Mouse (Mus musculus) embryonic facial prominence, embryonic 15.5 days (tissue): ENCODE data around the gene Itpr2. TPM values are rescaled to one million over a fixed set of nuclear protein-coding genes. Genes with fewer than 3 reads are reported as not detected.

ENCODE experiments used
- ATAC-seq: fragments of 200-750 bp; cut with Nextera tagmentation; 2 replicates; pipeline ENCODE4 v1.8.0; 2017; ENCODE audit warnings: low read depth, moderate TSS enrichment; ENCODE audit not compliant: insufficient number of reproducible peaks, low FRiP score, low TSS enrichment
- H3K27ac ChIP-seq: fragments of 300-500 bp; sonication (generic); replicated peaks from 2 replicates; pipeline ENCODE4 v1.5.1; 2015; ENCODE audit warnings: mild to moderate bottlenecking, inconsistent platforms
- H3K27me3 ChIP-seq: fragments of 300-500 bp; sonication (generic); 2 replicates; pipeline ENCODE4 v1.6.1; 2015; ENCODE audit warnings: inconsistent platforms
- H3K36me3 ChIP-seq: fragments of 300-500 bp; sonication (generic); 2 replicates; pipeline ENCODE4 v1.6.1; 2015; ENCODE audit warnings: mild to moderate bottlenecking, inconsistent platforms
- H3K4me1 ChIP-seq: fragments of 300-500 bp; sonication (generic); 2 replicates; pipeline ENCODE4 v1.6.1; 2015; ENCODE audit warnings: inconsistent platforms
- H3K4me2 ChIP-seq: fragments of 300-500 bp; sonication (generic); replicated peaks from 2 replicates; pipeline ENCODE4 v1.6.1; 2015; ENCODE audit warnings: mild to moderate bottlenecking, inconsistent platforms
- H3K4me3 ChIP-seq: fragments of 300-500 bp; sonication (generic); replicated peaks from 2 replicates; pipeline ENCODE4 v1.5.1; 2015; ENCODE audit warnings: mild to moderate bottlenecking, inconsistent platforms
- H3K9ac ChIP-seq: fragments of 300-500 bp; sonication (generic); 2 replicates; pipeline ENCODE4 v1.6.1; 2015; ENCODE audit warnings: inconsistent platforms
- H3K9me3 ChIP-seq: fragments of 300-500 bp; sonication (generic); replicated peaks from 2 replicates; pipeline ENCODE4 v1.6.1; 2016; ENCODE audit warnings: inconsistent platforms
- WGBS: fragments of 180-500 bp; shearing (Covaris S2); methylation state at CpG from one replicate; pipeline ENCODE4 v1.1.7; 2015; 5-methylcytosine and 5-hydroxymethylcytosine counted together
- polyA plus RNA-seq: library from polyadenylated mRNA; unstranded; fragments of >200 nt; fragmentation: Nextera tagmentation; extraction: Ambion mirVana; gene quantifications from 2 replicates; pipeline ENCODE4 v1.2.1, GENCODE M21; 2015

Gene Itpr2
- polyA plus RNA-seq, 1 experiment from 2014 or later: 13.3 TPM

- no peaks in the 10 kb centered on the region for H3K4me1 ChIP-seq
- H3K27me3 ChIP-seq: no peaks in the 10 kb centered on the region
- no peak overlapping the region for H3K4me3 ChIP-seq
- no peak for ATAC-seq
- H3K27ac ChIP-seq: no peak overlapping the region
- H3K9me3 ChIP-seq: no peaks in the 10 kb centered on the region
- 73% methylated on average over 3 of the region's 3 CpGs for WGBS
- no peaks in the 10 kb centered on the region for H3K36me3 ChIP-seq
- H3K9ac ChIP-seq: no peak overlapping the region
- no peak overlapping the region for H3K4me2 ChIP-seq
Measured at GRCm38 (mm10) chr6:146124479-146124878, 377.5 kb downstream of the Itpr2 start.

DNA sequence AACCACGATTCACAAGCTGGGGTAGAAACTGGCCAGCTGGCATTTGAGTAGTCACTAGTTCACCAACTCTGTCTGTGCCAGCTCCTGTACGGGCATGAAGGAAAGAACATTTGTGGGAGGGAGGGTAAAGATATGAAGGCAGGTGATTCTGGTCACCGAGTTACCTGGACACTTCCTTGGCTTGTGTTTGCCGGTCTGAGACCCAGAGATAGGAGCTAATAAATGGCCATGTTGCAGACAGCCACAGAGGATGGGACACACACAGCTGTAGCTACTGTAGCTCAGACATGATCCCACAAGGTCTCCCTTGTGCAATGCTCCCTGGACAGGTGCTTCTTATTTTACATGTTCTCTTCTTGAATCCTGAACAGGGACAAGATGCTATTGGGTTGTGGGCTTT is 378.4 kb downstream of the Itpr2 start:
- Histone ChIP-seq H3K36me3 (no peaks in the 10 kb centered on the region), H3K4me3 (no peak overlapping the region), H3K9ac (no peak overlapping the region), H3K4me2 (no peak overlapping the region), H3K27me3 (no peaks in the 10 kb centered on the region), H3K27ac (no peak overlapping the region), H3K9me3 (no peaks in the 10 kb centered on the region), H3K4me1 (no peaks in the 10 kb centered on the region)
- ATAC-seq: no peak
- 88% methylated on average over 4 of the region's 4 CpGs for WGBS

DNA sequence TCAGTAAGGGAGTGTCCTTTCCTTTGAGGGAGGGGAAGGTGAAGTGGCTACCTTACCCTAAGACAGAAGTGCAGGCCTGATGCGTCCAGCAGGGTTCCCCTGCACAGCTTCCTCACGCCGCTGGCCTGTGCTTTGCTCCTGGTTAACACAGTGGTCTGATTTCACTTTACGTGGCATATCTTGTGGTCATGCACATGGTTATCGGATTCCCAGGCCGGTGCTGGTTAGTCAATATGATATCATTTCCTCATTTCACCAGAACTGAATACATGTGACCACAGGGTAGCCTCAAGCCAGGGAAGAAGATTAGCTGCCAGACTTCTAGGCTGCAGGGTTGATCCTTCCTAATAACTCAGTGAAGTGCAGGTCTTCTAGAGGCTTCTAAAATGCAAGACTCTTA is 381.9 kb downstream of the Itpr2 start:
- no peaks in the 10 kb centered on the region for H3K27me3 ChIP-seq
- H3K9me3 ChIP-seq: no peaks in the 10 kb centered on the region
- WGBS: 48% methylated on average over 6 of the region's 6 CpGs
- no peaks in the 10 kb centered on the region for H3K4me1 ChIP-seq
- H3K36me3 ChIP-seq: no peaks in the 10 kb centered on the region
- no peak overlapping the region for H3K4me2 ChIP-seq
- no peak overlapping the region for H3K4me3 ChIP-seq
- H3K9ac ChIP-seq: no peak overlapping the region
- no peak overlapping the region for H3K27ac ChIP-seq
- no peak for ATAC-seq

DNA sequence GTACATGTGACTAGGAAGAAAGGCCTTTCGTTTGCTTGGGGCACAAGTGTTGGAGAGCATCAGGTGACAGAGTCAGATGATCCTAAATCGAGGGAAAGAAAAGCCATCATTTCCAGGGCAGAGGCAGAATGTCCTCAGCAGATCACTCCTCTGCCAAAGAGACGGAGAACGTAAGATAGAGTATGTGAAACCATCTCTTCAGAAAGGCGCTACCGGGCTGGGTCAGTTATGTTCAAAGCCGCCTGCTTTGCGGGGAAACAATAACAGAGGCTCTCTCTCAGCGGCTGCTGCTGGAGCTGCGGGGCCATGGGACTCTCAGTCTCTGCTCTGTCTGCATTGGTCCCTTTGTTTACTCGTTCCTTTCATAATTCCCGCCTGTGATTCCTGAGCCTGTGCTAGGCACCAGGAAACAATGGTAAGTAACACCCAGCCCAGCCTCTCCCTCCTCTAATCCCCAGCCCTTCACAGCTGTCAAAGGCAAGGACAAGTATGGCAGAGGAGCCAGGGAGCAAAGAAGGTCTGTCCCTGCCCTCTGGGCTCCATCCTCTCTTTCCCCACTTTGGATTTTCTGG is 387.2 kb downstream of the Itpr2 start:
- H3K9me3 ChIP-seq: no peaks in the 10 kb centered on the region
- H3K27me3 ChIP-seq: no peaks in the 10 kb centered on the region
- no peaks in the 10 kb centered on the region for H3K36me3 ChIP-seq
- ATAC-seq: peak; percentile 57; the same call in 1 of the 2 replicates
- H3K9ac ChIP-seq: no peak overlapping the region
- H3K27ac ChIP-seq: no peak overlapping the region
- peak overlapping the region; percentile 6; the same call in 1 of the 2 replicates for H3K4me2 ChIP-seq
- 17% methylated on average over 12 of the region's 12 CpGs for WGBS
- peaks cover 8% of the 10 kb centered on the region for H3K4me1 ChIP-seq
- H3K4me3 ChIP-seq: no peak overlapping the region

DNA sequence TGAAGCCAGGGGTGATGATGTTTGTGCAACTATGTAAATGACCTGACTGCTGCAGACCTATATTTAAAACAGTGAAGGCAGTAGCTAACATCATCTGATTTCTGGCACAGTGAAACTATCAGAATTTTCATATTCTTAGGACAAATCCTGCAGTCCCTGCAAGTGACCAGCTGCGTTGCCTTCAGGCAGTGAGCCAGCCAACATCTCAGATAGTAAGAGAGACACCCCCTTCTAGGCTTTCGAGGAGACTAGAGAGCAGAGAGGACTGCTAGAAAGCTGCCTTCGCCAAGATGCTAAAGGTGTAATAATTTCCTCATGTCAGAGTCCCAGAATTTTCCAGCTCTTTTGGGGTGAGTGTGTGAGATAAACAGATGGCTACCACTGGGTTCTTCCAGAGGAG is 388.0 kb downstream of the Itpr2 start:
- 51% methylated on average over 3 of the region's 3 CpGs for WGBS
- ATAC-seq: no peak

DNA sequence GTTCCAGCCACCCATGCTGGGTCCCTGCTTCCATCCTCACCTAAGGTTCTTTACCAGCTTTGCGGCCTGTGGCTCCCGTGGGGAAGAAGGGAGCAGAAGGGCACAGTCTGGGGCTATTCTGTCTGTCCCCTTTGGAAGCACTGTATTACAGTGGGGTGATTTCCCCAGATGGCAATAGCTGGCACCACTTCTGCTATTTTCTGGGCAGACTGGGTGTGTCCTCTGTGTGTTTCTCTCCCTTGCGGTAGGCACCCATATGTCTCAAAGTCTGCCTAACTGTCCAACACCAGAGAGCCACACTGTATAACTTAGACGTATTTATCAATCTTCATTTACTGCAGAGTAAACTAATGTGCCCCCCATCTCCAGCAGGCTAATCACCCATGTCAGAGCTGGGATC is 388.9 kb downstream of the Itpr2 start:
- Histone ChIP-seq H3K36me3 (no peaks in the 10 kb centered on the region), H3K9me3 (no peaks in the 10 kb centered on the region), H3K27ac (no peak overlapping the region), H3K4me2 (no peak overlapping the region), H3K9ac (no peak overlapping the region), H3K27me3 (no peaks in the 10 kb centered on the region), H3K4me1 (peaks cover 8% of the 10 kb centered on the region), H3K4me3 (no peak overlapping the region)
- 84% methylated on average over 4 of the region's 4 CpGs for WGBS
- ATAC-seq: no peak

More for the DNA sequence above, 388.0 kb downstream of the Itpr2 start:
- Histone ChIP-seq H3K4me3 (no peak overlapping the region), H3K36me3 (no peaks in the 10 kb centered on the region), H3K4me1 (peaks cover 8% of the 10 kb centered on the region), H3K9me3 (no peaks in the 10 kb centered on the region), H3K27me3 (no peaks in the 10 kb centered on the region), H3K27ac (no peak overlapping the region), H3K4me2 (no peak overlapping the region), H3K9ac (no peak overlapping the region)

DNA sequence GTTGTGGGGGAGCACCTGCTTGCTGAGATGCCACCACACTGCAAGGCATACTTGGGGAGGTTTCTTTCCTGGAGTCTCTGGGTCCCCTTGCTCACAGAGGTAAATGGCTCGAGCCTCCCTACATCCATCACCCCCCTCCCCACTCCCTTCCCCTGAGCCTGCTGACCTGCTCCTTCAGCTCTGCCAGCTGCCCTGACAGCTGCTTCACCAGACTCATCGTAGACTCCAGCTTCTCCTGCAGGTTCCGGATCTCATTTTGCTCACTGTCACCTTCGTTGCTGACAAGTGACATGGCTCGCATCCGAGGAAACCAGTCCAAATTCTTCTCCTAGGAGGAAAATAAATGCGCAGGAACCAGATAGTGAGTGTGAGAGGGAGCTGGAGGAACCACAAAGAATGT is 389.8 kb downstream of the Itpr2 start:
- no peak overlapping the region for H3K27ac ChIP-seq
- no peaks in the 10 kb centered on the region for H3K9me3 ChIP-seq
- H3K4me2 ChIP-seq: no peak overlapping the region
- peaks cover 8% of the 10 kb centered on the region for H3K4me1 ChIP-seq
- no peaks in the 10 kb centered on the region for H3K27me3 ChIP-seq
- H3K4me3 ChIP-seq: no peak overlapping the region
- 77% methylated on average over 7 of the region's 7 CpGs for WGBS
- no peak overlapping the region for H3K9ac ChIP-seq
- ATAC-seq: no peak
- no peaks in the 10 kb centered on the region for H3K36me3 ChIP-seq

- Histone ChIP-seq H3K36me3 (no peaks in the 10 kb centered on the region), H3K9me3 (no peaks in the 10 kb centered on the region)
- no peak for ATAC-seq
Measured at GRCm38 (mm10) chr6:146111781-146112180, 390.2 kb downstream of the Itpr2 start.

DNA sequence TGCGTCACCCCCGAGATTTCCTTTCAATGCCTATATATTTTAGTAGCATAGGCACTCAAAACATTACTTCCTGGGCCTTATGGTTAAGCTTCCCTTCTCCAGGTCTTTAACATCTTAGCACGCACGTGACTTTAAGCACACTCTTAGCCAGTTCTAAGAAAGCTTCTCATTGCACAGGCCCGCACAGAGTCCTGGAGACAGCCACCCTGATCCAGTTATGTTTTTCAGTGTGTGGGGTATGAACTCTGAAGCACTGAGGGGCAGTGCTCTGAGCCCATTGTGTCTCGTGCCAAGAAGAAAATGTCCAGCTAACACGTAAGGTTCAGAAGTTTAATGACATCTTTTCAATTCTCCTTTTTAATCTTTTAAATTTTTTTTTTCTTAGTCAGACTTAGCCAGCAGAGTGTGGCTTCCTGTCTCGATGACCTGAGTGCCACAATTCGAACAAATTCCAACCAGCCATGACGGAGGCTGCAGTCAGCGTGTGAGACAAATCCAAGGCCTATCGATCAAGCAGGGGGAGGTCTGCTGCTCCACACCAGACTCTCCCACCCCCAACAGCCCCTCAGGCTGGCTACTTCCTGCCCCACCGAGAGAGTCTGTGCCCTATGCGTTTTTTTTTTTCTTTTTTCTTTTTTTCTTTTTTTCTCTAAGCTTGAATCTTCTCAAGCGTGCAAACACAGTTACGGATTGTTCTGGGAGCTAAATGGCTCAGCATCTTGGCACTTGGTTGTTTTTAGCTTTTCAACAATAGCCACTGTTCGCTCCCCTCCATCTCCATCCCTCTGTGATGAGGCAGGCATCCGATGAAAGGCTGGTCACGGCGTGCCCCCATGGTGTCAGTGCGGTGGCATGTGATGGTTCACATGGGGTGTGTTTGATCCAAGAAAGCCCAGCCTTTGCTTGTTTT is 390.9 kb downstream of the Itpr2 start:
- Histone ChIP-seq H3K4me3 (no peak overlapping the region), H3K4me1 (peaks cover 8% of the 10 kb centered on the region), H3K4me2 (no peak overlapping the region), H3K9me3 (no peaks in the 10 kb centered on the region), H3K27me3 (no peaks in the 10 kb centered on the region), H3K9ac (no peak overlapping the region), H3K27ac (no peak overlapping the region), H3K36me3 (no peaks in the 10 kb centered on the region)
- WGBS: 51% methylated on average over 21 of the region's 21 CpGs
- no peak for ATAC-seq

More at GRCm38 (mm10) chr6:146111781-146112180, 390.2 kb downstream of the Itpr2 start:
- peaks cover 8% of the 10 kb centered on the region for H3K4me1 ChIP-seq
- 74% methylated on average over 6 of the region's 6 CpGs for WGBS
- no peak overlapping the region for H3K4me3 ChIP-seq
- no peak overlapping the region for H3K4me2 ChIP-seq
- no peak overlapping the region for H3K27ac ChIP-seq
- no peaks in the 10 kb centered on the region for H3K27me3 ChIP-seq
- no peak overlapping the region for H3K9ac ChIP-seq

GRCm38 (mm10) chr6:146110425-146110824 is 391.6 kb downstream of the Itpr2 start:
- no peak overlapping the region for H3K27ac ChIP-seq
- peaks cover 8% of the 10 kb centered on the region for H3K4me1 ChIP-seq
- H3K9ac ChIP-seq: no peak overlapping the region
- no peaks in the 10 kb centered on the region for H3K9me3 ChIP-seq
- no peaks in the 10 kb centered on the region for H3K36me3 ChIP-seq
- WGBS: 67% methylated on average over 4 of the region's 4 CpGs
- H3K4me2 ChIP-seq: no peak overlapping the region
- no peak for ATAC-seq
- no peak overlapping the region for H3K4me3 ChIP-seq
- no peaks in the 10 kb centered on the region for H3K27me3 ChIP-seq

- 66% methylated on average over 7 of the region's 7 CpGs for WGBS
- Histone ChIP-seq H3K4me1 (peaks cover 3% of the 10 kb centered on the region; the same call in 1 of the 2 replicates), H3K27ac (no peak overlapping the region), H3K4me3 (no peak overlapping the region), H3K9me3 (no peaks in the 10 kb centered on the region), H3K36me3 (no peaks in the 10 kb centered on the region), H3K9ac (no peak overlapping the region), H3K4me2 (no peak overlapping the region), H3K27me3 (no peaks in the 10 kb centered on the region)
- ATAC-seq: no peak; the same call in 1 of the 2 replicates
Measured at GRCm38 (mm10) chr6:146108695-146109094, 393.3 kb downstream of the Itpr2 start.
